Mouse (Mus musculus) myocyte (in vitro differentiated cells): ENCODE measurements at regions not wholly inside any gene's neighbourhood (a gene's known extent, or its start where the extent isn't known, plus 50 kb on each side); places are given as distances from the start of the nearest gene placed in this dataset.

Experiments
- CEBPB ChIP-seq: IDR thresholded peaks from 2 replicates; pipeline ENCODE4 v1.6.1; 2011; ENCODE audit warnings: mild to moderate bottlenecking, moderate library complexity; ENCODE audit not compliant: poor library complexity, insufficient read depth, severe bottlenecking
- E2F4 ChIP-seq: IDR thresholded peaks from one replicate; pipeline ENCODE4 v1.6.1; 2011; ENCODE audit warnings: mild to moderate bottlenecking, control low read depth, moderate library complexity; ENCODE audit not compliant: insufficient read depth
- MAX ChIP-seq: IDR thresholded peaks from one replicate; pipeline ENCODE4 v1.6.1; 2011; ENCODE audit warnings: low read depth, mild to moderate bottlenecking, control low read depth
- MYOD1 ChIP-seq, 3 experiments: IDR thresholded peaks; one replicate each; pipeline ENCODE4 v1.6.1; 2011; ENCODE audit warnings: control low read depth in 2 of 3, low read depth in 2 of 3, mild to moderate bottlenecking in 2 of 3, moderate library complexity in 1 of 3; ENCODE audit not compliant: insufficient read length in 2 of 3, control insufficient read depth in 1 of 3
- MYOG ChIP-seq, 3 experiments: IDR thresholded peaks; one replicate each; pipeline ENCODE4 v1.6.1; 2011; ENCODE audit warnings: control low read depth in 2 of 3, low read depth in 2 of 3, mild to moderate bottlenecking in 2 of 3; ENCODE audit not compliant: insufficient read length in 2 of 3, control insufficient read depth in 1 of 3, insufficient read depth in 1 of 3
- POLR2A ChIP-seq: IDR thresholded peaks from one replicate; pipeline ENCODE4 v1.6.1; 2011; ENCODE audit warnings: low read depth, mild to moderate bottlenecking, control low read depth, moderate library complexity; ENCODE audit not compliant: insufficient read length
- TCF12 ChIP-seq: IDR thresholded peaks from one replicate; pipeline ENCODE4 v1.6.1; 2011; ENCODE audit warnings: mild to moderate bottlenecking, control low read depth; ENCODE audit not compliant: poor library complexity, insufficient read depth, severe bottlenecking
- USF1 ChIP-seq: IDR thresholded peaks from one replicate; pipeline ENCODE4 v1.6.1; 2011; ENCODE audit warnings: low read depth, mild to moderate bottlenecking, control low read depth, moderate library complexity

- no peak for TF ChIP-seq POLR2A
- TF ChIP-seq USF1, result no peak
- no peak for TF ChIP-seq MAX
- TF ChIP-seq TCF12, result no peak
- TF ChIP-seq CEBPB, result no peak
- TF ChIP-seq MYOG (IDR thresholded peaks at IDR 0.05; ENCODE audit: control insufficient read depth in 1 of 3, insufficient read depth in 1 of 3, insufficient read length in 2 of 3, low read depth in 2 of 3), result no peak
- no peak for TF ChIP-seq MYOD1 (IDR thresholded peaks at IDR 0.05; ENCODE audit: control insufficient read depth in 1 of 3, insufficient read length in 2 of 3, low read depth in 2 of 3)
- TF ChIP-seq E2F4, result no peak
Observed at GRCm38 (mm10) chr2:133159398-133159797, 213.7 kb upstream of the Fermt1 start.
